Mouse (Mus musculus) lung, postnatal 0 days (tissue): ENCODE measurements at regions not wholly inside any gene's neighbourhood (a gene's known extent, or its start where the extent isn't known, plus 50 kb on each side); places are given as distances from the start of the nearest gene placed in this dataset.

Experiments
- ATAC-seq: fragments of 200-750 bp; cut with Nextera tagmentation; 2 replicates; pipeline ENCODE4 v1.8.0; 2017; ENCODE audit warnings: moderate library complexity
- DNase-seq: peaks from one replicate; pipeline ENCODE4 v3.0.0-alpha.2; 2016; ENCODE audit warnings: low spot score
- H3K27ac ChIP-seq: fragments of 300-500 bp; sonication (generic); 2 replicates; pipeline ENCODE4 v1.5.1; 2014; ENCODE audit warnings: antibody characterized with exemption, mild to moderate bottlenecking, low read length, mixed read lengths
- H3K27me3 ChIP-seq: fragments of 300-500 bp; sonication (generic); replicated peaks from 2 replicates; pipeline ENCODE4 v1.6.1; 2014; ENCODE audit warnings: low read length, mixed read lengths; ENCODE audit not compliant: insufficient read depth
- H3K36me3 ChIP-seq: fragments of 300-500 bp; sonication (generic); 2 replicates; pipeline ENCODE4 v1.6.1; 2014; ENCODE audit warnings: low read length, mixed read lengths; ENCODE audit not compliant: insufficient read depth
- H3K4me1 ChIP-seq: fragments of 300-500 bp; sonication (generic); 2 replicates; pipeline ENCODE4 v1.6.1; 2014; ENCODE audit warnings: antibody characterized with exemption, low read depth, low read length, mixed read lengths; ENCODE audit not compliant: insufficient read depth
- H3K4me2 ChIP-seq: fragments of 300-500 bp; sonication (generic); replicated peaks from 2 replicates; pipeline ENCODE4 v1.6.1; 2014; ENCODE audit warnings: low read depth, mild to moderate bottlenecking, low read length, moderate library complexity, mixed read lengths
- H3K4me3 ChIP-seq: fragments of 300-500 bp; sonication (generic); 2 replicates; pipeline ENCODE4 v1.5.1; 2014; ENCODE audit warnings: low read depth, low read length
- H3K9ac ChIP-seq: fragments of 300-500 bp; sonication (generic); replicated peaks from 2 replicates; pipeline ENCODE4 v1.6.1; 2014; ENCODE audit warnings: low read depth, mild to moderate bottlenecking
- H3K9me3 ChIP-seq: fragments of 300-500 bp; sonication (generic); 2 replicates; pipeline ENCODE4 v1.6.1; 2016; ENCODE audit warnings: low read length, mixed read lengths
- CTCF ChIP-seq: IDR thresholded peaks from 2 replicates; pipeline ENCODE4 v1.5.1; 2016; ENCODE audit warnings: antibody characterized with exemption, mild to moderate bottlenecking
- EP300 ChIP-seq: IDR thresholded peaks from 2 replicates; pipeline ENCODE4 v1.6.1; 2016; ENCODE audit warnings: antibody characterized with exemption, mild to moderate bottlenecking, control low read depth

GRCm38 (mm10) chr6:11709465-11709864, 197.8 kb downstream of the Ndufa4 start:
- no peaks in the 10 kb centered on the region for H3K36me3 ChIP-seq
- no peaks in the 10 kb centered on the region for H3K4me1 ChIP-seq
- no peak for TF ChIP-seq EP300
- no peak for TF ChIP-seq CTCF
- no peak for ATAC-seq
- H3K27me3 ChIP-seq, result no peaks in the 10 kb centered on the region
- H3K4me2 ChIP-seq, result no peak overlapping the region
- no peak overlapping the region for H3K27ac ChIP-seq
- no peak overlapping the region for H3K9ac ChIP-seq
- DNase-seq, result no peak
- H3K4me3 ChIP-seq, result no peak overlapping the region
- H3K9me3 ChIP-seq, result peaks cover 3% of the 10 kb centered on the region; the same call in 1 of the 2 replicates
